Mouse (Mus musculus) small intestine, adult 2 months (tissue): ENCODE results near the gene Itpkb.

Source experiments
- CTCF ChIP-seq: fragments of 200-500 bp; IDR thresholded peaks from 2 replicates; pipeline ENCODE4 v1.5.1; 2012; ENCODE audit warnings: low read depth, mild to moderate bottlenecking, control low read depth, inconsistent platforms, low read length, moderate library complexity, mixed read lengths; ENCODE audit not compliant: insufficient replicate concordance, insufficient read length; ENCODE audit errors: extremely low read depth
- POLR2A ChIP-seq: fragments of 200-500 bp; IDR thresholded peaks from 2 replicates; pipeline ENCODE4 v1.6.1; 2012; ENCODE audit warnings: low read depth, mild to moderate bottlenecking, control low read depth, inconsistent platforms, low read length, moderate library complexity

- TF ChIP-seq CTCF (no peak), POLR2A (no peak)
Observed at GRCm38 (mm10) chr1:180357893-180358331, 27.6 kb downstream of the Itpkb start.
